Mouse (Mus musculus): ENCODE measurements around the gene Alg9.

Gene Alg9

DNA sequence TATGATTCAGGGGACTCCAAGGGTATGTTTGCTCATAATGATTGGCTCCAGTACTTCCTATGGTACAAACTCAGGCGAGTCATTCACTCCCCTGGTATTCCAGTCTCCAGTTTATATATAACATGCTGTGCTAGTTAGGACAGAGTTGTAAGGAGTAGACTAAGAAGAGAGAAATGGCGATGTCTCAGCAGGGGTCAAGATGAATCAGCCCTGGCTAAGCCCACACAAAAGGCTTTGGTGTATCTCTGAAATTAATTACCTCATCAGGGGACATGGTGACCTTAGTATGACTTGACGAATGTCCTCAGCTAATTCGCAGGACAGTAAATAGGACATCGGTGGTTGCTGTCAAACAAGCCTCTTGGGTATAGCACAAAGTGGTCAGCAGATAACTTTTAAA, 18.1 kb upstream of the Alg9 start:
- no peak for DNase-seq (ENCODE audit: low read depth)

DNA sequence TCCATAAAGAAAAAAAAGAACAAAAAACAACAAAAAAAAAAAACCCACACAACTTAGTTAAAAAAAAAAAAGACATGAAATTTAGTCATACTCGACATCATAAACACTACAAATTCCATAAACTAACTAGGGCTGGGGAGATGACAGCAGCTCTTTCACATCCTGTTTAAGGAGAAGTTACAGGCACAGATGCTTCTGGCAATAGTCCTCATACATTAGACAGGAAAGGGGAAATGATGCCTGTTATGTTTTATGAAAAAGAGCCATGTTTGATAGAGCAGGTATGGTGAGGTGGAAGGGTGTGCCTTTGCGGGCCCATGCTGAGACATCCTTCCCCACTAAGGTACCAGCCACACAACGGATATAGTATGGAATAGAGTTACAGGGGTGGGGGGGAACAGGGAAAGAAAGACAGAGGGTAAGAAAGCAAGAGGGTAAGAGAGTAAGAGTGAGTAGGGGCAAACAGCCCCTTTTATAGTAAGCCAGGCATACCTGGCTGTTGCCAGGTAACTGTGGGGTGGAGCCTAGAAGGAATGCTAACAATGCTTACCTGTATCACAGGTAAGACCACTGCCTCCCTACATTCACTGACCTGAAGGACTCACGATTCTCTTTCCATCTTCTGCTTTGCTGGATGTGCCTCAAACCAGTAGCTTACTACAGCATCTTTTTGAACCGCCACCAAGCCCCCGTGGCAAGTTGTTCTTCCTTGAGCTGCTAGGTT, 13.1 kb upstream of the Alg9 start:
- DNase-seq (ENCODE audit: low read depth) = no peak

- peak; percentile 31 for DNase-seq (ENCODE audit: low read depth)
Observed at GRCm38 (mm10) chr9:50763331-50763730, 11.5 kb upstream of the Alg9 start.

GRCm38 (mm10) chr9:50767531-50768106, 7.2 kb upstream of the Alg9 start:
- DNase-seq (ENCODE audit: low read depth) = no peak

- DNase-seq (ENCODE audit: low read depth) = peak; percentile 99
Observed at GRCm38 (mm10) chr9:50768107-50769002, 6.5 kb upstream of the Alg9 start, which contains the start of gene Fdxacb1. Gene Fdxacb1, plus strand, starts transcription at chr9:50768236.

DNA sequence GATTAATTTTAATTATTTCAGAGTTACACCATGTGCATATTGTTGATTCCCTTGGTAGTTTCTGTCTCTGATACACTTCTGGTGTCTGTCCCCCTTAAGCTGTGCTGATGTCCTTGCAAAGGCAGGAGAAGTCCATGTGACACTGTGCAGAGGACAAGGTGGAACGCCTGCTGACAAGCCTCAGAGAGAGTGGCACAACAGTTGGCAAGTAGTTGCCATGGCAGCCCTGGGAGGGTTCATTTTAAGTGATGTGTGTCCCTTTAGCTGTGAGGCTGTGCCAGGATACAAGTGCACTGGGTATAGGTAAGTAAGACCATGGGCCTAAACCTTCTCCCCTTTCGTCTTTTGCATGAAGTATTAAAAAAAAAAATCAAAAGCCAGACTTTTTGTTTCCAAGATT, 4.8 kb upstream of the Alg9 start:
- DNase-seq (ENCODE audit: low read depth) = no peak

- peak; percentile 36 for DNase-seq (ENCODE audit: low read depth)
Observed at GRCm38 (mm10) chr9:50774026-50774462, 775 bp upstream of the Alg9 start.

GRCm38 (mm10) chr9:50775662-50776126, 875 bp downstream of the Alg9 start:
- peak; percentile 50 for DNase-seq (ENCODE audit: low read depth)

- no peak for DNase-seq (ENCODE audit: low read depth)
Observed at GRCm38 (mm10) chr9:50776162-50776760, 1.4 kb downstream of the Alg9 start.

DNA sequence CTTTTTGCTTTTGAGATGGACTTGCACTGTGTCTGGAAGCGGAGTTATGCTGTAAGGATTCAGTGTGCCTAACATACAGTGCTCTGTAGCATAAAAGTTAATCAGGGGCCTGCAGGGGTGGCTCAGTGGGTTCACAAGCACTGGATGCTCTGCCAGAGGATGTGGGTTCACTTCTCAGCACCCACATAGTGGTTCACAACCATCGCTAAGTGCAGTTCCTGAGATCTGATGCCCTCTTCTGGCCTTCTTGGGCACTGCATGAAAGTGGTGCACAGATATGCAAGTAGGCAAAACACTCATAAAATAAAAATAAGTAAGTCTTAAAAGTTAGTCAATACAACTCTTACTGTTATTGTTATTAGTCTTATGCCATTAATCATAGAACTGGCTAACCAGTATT, 7.3 kb downstream of the Alg9 start:
- DNase-seq (ENCODE audit: low read depth) = peak; percentile 76

DNA sequence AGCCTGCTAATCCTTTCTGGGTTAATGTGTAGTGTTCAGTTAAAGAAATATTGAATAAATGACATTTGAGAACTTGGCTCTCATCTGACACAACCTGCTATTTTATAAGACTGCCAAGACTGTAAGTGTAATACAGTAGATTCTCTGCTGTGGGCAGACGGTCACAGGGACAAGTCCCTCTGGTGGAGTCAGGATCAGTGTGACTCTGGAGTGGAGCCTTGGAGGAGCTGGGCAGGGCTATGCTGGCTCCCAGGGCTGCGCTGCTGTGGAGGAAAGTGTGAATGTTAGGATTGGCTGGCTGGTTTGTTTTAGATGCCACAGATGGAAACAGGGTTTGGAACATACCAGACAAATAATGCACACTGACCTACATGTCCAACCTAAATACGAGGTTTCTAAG, 20.4 kb downstream of the Alg9 start:
- DNase-seq (ENCODE audit: low read depth) = no peak

GRCm38 (mm10) chr9:50796776-50797175, 22.0 kb downstream of the Alg9 start:
- no peak for DNase-seq (ENCODE audit: low read depth)

DNA sequence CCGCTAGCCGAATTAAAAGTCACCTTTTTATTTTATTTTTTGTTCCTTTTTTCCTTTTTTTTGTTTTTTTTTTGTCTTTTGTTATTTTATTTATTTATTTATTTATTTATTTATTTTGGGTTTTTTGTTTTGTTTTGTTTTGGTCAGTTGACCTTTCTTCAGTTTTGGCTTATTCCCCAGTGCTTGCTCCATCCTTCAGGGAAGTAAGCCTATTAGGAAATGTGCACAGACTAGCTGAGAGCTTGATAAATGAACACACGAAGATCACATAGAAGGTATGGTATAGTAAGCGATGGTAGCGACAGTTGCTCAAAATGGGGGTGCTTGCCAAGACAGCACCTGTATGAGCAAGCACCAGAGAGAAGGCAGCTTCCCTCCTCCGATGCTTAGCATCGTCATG, 22.8 kb downstream of the Alg9 start:
- no peak for DNase-seq (ENCODE audit: low read depth)

DNA sequence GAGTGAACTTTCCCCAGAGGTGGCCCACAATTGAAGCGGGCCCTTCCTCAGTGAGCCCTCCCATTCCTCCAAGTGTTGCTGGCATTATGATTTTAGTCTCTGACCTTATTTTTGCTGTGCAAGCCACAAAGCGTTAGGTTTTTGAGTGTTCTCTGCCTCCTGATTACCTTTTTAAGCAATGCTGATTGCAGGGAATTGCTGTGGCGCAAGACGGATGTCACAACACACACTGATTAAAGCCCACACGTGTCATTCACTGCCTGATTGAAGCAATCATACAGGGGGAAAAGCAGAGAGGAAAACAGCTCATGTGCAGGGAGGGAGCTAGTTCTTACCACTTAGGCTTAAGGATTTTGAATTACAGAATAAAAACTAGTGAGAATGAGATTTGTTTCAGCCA, 23.5 kb downstream of the Alg9 start:
- no peak for DNase-seq (ENCODE audit: low read depth)

DNA sequence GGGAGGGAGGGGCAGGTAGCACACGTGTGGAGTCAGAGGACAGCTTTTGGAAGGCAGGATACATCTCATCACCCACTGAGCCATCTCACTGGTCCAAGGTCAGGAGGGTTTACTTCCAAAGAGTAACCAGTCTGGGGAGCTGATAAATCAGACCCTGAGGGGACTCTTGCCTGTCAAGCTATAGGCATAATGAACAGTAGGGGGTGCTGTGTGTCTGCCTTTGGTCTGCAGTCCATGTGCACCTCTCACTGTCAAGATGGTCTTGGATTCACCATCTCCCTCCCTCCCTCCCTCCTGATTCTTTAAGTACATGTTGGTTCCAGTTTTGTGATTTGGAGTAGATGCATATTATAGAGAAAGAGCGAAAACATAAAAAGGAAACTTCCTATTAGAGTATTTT, 26.2 kb downstream of the Alg9 start:
- peak; percentile 75 for DNase-seq (ENCODE audit: low read depth)

GRCm38 (mm10) chr9:50803055-50803671, 28.3 kb downstream of the Alg9 start:
- DNase-seq (ENCODE audit: low read depth) = no peak

GRCm38 (mm10) chr9:50808471-50808870, 33.7 kb downstream of the Alg9 start:
- DNase-seq (ENCODE audit: low read depth) = no peak

GRCm38 (mm10) chr9:50809146-50809545, 34.3 kb downstream of the Alg9 start:
- no peak for DNase-seq (ENCODE audit: low read depth)

DNA sequence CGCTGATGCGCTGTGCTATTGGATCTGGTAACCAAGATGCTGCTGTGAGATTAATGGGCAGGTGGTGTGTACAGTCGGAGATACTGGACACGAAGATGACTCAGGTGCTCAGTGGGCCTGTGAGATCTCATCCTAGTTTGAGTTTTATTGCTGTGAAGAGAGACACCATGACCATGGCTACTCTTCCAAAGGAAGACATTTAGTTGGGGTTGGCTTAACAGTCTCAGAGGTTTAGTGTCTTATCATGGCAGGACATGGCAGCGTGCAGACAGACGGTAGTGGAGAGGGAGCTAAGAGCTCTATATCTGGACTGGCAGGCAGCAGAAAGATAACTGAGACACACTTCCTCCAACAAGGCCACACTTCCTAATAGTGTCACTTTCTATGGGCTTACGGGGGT, 36.4 kb downstream of the Alg9 start:
- DNase-seq (ENCODE audit: low read depth) = no peak

GRCm38 (mm10) chr9:50811746-50812145, 36.9 kb downstream of the Alg9 start:
- DNase-seq (ENCODE audit: low read depth) = no peak

DNA sequence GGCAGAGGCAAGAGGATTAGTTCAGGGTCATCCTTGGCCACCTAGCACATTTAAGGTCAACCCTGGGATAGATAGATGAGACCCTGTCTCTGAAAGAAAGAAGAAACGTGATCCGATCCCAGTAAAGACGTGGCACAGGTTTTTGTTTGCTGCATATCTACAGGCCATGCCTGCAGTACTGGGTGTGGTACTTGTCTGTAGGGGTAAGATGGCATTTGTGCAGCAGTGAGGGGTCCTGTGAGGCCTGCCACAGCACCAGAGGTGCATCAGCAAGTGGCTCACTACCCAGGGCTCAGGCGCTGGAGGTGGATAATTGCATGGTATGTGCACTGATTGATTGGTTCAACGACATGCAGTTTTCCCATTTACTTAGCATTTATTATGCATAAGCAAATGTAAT, 39.0 kb downstream of the Alg9 start:
- DNase-seq (ENCODE audit: low read depth) = no peak

DNA sequence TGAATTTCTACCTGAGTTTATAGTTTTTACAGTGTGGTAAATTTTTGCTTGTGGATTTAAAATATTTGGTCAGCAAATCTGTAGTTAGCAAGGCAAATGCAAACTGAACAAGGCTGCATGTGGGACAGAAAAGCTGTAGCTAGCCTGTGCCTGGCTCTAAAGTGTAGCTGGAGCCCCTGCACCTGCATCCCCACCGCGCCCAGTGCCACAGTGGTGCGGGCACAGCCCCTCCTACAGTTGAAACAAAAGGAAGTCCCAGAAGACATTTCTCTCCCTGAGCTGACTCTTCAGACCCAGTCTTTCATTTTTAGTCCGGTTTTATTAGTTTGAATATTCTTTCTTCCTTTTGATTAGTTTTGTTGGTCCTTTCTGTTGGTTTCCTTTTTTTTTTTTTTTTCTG, 40.8 kb downstream of the Alg9 start:
- no peak for DNase-seq (ENCODE audit: low read depth)

Measured in induced T-regulatory cell, adult 2 months (primary cell).